Mouse (Mus musculus) lung, postnatal 0 days (tissue): Measurements from ENCODE around the gene Med10.

Experiments
- CTCF ChIP-seq: IDR thresholded peaks from 2 replicates; pipeline ENCODE4 v1.5.1; 2016; ENCODE audit warnings: antibody characterized with exemption, mild to moderate bottlenecking
- EP300 ChIP-seq: IDR thresholded peaks from 2 replicates; pipeline ENCODE4 v1.6.1; 2016; ENCODE audit warnings: antibody characterized with exemption, mild to moderate bottlenecking, control low read depth

DNA sequence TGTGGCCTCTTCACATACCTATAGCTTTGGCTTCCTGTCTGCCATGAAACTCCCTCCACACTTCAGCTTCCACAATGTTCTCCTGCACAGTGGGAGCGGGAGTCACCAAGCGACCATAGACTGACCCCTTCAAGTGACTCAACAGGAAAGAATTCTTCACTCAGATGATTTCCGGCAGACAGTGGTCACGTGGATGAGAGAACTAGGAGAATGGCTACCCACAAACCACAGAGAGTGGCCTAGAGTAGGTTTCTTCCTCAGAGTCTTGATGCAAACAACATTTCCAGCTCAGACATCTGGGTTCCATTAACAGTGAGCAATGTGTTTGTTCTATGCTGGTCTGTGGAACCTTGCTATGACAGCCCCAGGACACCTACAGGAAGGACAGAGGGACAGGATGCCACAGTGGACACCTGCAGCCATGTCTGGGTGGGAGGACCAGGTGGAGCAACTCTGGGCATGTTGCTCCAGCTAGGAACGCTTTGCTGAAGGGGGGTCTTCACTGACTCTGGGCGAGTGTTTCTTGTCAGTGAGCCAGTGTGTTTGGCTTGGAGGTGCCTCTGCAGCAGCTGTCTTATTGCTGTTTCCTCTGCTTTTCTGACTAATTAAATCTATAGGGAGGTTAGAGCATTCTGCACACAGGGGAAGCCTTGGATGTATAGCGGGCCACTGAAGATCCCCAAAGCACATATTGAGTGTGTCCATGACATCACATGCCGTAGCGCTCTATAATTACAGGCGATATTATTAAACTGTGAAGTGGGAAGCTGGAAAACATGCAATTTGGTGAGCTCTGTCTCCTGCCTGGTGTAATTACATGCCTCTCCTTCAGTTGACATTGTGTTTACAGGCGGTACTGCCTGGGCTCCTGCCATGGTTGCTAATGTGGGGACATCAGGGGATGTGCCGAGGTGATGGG, 31.4 kb upstream of the Med10 start:
- TF ChIP-seq CTCF = no peak
- TF ChIP-seq EP300 = no peak
